Mouse (Mus musculus) erythroid progenitor cell, adult 5-6 weeks (primary cell): ENCODE results near the gene Stim2. TPM values are rescaled to one million over a fixed set of nuclear protein-coding genes. Genes with fewer than 3 reads are reported as not detected.

Experiments used
- total RNA-seq, 2 experiments: library from RNA; stranded (forward) in 1 of 2; stranded (reverse) in 1 of 2; fragments of 150-400 nt in 1 of 2; fragments of 186-747, 209-891 nt in 1 of 2; gene quantifications; 2 replicates each; pipeline versions ENCODE4 v1.2.3 to v1.2.4; 2015 to 2017; ENCODE audit warnings: low replicate concordance in 2 of 2

Gene Stim2
- total RNA-seq, 2 experiments from 2014 or later: 5.0 to 8.0 TPM

Other genes with a start within 250 kb of the Stim2 start
- gene Tbc1d19, start 188.9 kb upstream of the Stim2 start, total RNA-seq (2015; ENCODE audit: low replicate concordance): 1.7 TPM in 1 of 2 replicates, not detected in the other
- 0.61 and 0.77 TPM in 2 replicates for gene Tbc1d19, start 188.9 kb upstream of the Stim2 start, total RNA-seq (2017; ENCODE audit: low replicate concordance)